Mouse (Mus musculus) left cerebral cortex, postnatal 14 days (tissue): ENCODE results near the gene Fer1l5. TPM values are rescaled to one million over a fixed set of nuclear protein-coding genes. Genes with fewer than 3 reads are reported as not detected.

ENCODE experiments used
- DNase-seq, 2 experiments: peaks; one replicate each; pipeline ENCODE4 v3.0.0; 2021 to 2022; ENCODE audit warnings: low spot score in 2 of 2, mixed read lengths in 1 of 2
- intact Hi-C: fragments of 180-260 bp; cut with DNase I; formaldehyde crosslinking; loops from one replicate; pipeline ENCODE4 v1.15.1; 2025
- total RNA-seq, 2 experiments: library from RNA; stranded (reverse); gene quantifications; 2 replicates each; pipeline ENCODE4 v1.2.3; 2021

Fer1l5 gene
- total RNA-seq, 2 experiments from 2014 or later, result not detected

DNA sequence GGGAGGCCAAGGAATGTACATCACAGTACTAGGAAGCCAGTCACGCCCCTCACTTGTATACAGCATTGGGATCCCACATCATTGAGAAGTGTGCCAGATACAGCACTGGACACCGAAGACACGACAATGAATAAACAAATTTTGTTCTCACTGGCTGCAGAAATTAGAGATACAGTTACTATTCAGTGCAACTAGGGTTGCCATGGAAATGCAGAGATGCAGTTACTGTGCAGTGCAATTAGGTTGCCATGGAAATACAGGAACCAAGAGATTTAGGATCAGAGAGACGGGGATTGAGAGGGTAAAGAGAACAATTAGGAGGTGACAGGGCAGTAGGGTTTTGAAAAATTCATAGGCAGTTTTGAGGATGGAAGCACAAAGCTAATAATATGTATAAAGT, 29.4 kb downstream of the Fer1l5 start:
- intact Hi-C loops, result no loop called here
- DNase-seq, result peak; percentile 22 to 77

DNA sequence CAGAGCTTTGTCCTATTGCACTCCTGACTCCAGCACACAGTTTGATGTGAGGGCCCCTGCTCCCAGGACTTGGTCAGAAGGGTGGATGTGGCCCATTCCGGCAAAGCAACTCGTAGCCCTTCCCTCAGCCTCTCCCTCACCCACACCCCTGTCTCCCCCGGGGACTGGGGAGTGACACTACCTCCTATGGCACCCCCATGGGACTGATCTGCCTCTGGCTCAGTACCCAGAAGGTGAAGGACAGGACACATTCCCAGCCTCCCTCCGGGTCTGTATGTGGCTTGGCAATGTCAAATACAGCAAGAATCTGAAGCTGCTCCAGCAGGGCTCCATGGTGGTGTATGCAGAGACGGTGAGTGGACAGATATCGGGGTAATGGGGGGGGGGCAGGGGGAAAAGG, 32.4 kb downstream of the Fer1l5 start:
- intact Hi-C loops, result no loop called here
- no peak for DNase-seq

DNA sequence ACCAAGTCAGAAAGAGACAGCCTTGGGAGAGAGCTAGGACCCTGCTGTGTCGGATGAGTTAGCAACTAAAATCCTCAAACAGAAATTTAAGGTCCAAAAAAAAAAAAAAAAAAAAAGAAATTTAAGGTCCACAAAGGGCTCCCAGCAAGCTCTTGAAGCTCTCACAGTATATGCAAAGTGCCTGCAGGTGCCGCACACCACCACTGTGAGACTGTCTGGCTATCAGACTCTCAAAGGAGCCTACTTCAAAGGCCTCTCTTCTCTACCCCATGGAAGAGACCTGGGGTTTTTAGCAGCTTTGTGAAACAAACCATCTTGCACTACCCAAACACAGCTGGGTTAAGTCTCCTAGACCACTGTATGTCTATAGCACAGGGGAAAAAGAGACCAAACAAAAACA, 57.4 kb downstream of the Fer1l5 start:
- intact Hi-C loops, result no loop called here

DNA sequence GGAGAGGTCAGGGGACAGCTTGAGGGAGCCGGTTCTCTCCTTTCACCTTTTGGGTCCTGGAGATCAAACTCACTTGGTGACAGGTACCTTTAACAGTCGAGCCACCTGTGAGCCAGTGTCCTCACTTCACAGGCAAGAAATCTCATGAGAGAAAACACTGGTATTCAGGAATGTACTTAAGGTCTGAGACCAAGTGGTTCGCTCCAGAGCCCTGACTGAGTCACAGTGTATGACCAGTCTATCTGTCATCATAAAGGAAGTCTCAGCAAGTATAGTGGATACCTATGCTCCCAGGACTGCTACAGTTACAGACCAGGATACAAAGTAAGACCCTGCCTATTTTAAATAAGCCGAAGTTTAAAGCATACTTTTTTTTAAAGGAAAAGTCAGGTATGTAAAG, 60.9 kb downstream of the Fer1l5 start:
- intact Hi-C loops, result no loop called here
- no peak for DNase-seq

More for the DNA sequence above, 57.4 kb downstream of the Fer1l5 start:
- DNase-seq, result no peak

DNA sequence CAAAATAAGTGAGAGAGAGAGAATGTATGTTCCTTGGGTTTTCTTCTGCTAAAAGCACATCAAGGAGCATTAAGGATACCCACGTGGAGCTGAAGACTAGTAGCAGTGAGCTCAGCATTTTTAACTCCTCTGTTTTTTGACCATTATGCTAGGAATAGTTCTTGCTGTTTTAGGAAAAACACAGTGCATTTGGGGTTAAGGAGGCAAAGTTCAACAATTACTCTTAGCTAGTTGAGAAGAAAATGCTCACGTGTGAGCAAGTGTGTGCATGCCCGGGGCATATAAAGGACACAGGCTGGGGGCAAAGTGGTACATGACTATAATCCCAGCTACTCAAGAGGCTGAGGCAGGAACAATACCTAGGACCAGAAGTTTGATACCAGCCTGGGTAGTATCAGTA, 61.5 kb downstream of the Fer1l5 start:
- no peak for DNase-seq
- intact Hi-C loops, result no loop called here

DNA sequence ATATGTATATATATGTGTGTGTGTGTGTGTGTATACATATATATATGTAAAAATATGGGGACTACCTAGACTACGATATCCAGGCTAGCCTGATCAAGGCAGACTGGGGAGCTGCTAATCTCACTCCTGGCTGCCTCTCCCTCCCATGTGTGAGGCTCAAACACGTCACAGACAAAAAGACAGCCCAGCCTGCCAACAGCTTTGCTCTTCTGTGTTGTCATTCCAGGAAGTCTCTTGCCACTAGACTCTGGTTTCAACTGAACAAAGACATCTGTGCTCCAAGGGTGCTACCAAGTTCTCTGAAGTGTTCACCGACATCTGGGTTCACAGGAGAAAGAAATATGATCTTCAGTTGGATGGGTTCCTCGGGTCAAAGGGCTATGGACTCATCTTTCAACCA, 63.0 kb downstream of the Fer1l5 start:
- intact Hi-C loops, result no loop called here
- DNase-seq, result no peak

DNA sequence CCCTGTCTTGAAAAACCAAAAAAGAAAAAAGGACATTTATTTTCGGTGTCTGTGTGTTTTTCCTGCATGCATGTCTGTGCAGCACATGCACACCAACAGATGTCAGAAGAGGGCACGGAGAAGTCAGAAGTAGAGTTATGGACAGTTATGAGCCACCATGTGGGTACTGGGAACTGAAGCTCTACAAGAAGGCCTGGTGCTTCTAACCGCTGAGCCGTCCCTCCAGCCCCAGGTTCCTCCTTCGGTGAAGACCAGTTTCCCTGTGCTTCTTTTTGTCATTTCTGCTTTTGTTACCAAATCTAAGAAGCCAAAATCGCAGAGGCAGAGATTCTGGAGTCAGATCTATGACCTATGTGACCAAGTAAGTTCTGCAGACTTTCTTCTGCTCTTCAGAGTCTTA, 64.4 kb downstream of the Fer1l5 start:
- DNase-seq, result no peak
- intact Hi-C loops, result no loop called here

DNA sequence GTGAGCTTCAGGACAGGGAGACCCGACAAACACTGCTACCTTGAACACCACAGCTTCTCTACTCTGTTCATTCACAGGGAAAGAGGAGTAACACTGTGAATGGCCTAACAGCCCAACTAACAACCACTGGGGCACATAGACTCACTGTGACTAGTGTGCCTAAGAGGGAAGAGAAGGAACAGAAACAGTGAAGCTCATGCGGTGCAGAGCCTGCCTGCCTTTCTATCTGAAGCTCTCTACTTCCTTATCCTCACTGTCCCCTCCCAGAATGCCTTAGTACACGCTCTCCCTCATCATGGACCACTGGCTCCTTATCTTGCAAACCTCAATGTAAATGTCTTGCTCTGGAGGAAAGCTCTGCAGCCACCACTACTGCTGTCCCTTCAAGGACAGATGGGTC, 65.1 kb downstream of the Fer1l5 start:
- intact Hi-C loops, result no loop called here
- no peak for DNase-seq

DNA sequence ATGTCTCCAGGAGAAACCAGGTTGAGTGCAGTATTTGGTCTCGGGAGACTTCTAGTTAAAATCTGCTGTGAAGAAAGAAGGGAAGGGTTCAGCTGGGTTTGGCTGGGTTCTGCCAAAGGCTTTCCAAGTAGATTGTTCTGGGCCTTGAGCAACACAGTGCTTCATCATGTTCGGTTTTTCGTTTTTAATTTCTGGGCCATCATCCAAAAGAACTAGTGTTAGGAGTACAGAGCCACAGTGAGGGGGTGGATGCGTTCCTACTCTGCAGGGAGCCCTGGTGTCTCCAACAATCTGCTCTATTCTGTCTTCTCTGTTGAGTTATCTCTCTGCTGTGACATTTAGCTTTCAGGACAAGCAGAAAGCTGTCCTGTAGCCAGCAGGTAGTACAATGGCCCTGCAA, 69.0 kb downstream of the Fer1l5 start:
- intact Hi-C loops, result no loop called here
- DNase-seq, result peak; percentile 54 to 88

DNA sequence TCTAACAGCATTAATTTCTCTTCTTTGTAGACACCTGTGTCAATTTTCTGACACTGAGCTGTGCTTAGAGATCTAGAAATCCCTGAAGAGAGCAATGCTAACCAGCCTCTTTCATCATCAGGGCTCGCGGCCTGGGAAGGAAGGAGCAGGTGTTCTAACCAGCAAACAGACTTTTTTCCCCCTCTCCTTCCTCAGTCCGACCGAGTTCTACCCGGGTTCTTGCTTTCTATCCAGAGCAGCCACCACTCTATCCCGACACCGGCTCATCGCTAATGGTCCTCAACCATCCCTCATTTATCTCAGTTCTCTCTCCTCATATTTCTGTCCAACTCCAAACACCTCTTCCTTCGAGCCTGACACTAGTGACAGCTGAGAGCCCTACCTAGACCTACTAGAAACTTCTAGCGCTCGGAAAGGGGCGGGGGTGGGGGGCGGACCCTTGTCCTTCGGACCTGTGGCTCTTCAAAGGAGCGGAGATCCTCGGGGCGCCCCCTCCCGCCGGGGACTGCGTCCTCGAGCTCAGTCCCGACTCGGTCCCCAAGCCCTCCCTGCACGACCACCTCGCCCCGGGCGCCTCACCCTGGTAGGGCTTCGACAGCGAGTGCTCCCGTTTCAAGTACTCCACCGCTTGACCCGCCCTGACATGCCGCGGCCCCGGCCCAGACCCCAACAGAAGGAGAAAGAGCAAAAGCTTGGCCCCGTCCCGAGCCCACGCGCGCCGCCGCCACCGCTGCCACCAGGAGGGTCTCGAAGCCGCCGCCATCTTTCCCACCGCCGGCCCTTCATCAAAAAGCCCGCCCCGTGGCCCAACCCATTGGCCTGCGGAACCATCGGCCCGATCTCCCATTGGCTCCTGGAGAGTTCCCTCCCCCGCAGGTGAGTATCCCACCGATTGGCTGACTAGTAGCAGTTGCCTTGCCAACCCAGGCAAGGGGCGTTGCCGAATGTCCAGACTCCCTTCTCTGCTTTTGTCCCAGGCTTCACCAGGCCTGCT, 72.7 kb downstream of the Fer1l5 start, which contains the start of gene Lman2l:
TSS of gene Lman2l (minus strand) at position 801 of the 994 bp plus-strand sequence.
- intact Hi-C loops, result loop anchor here (2.0 kb wide), 1 partner anchor 26 kb away; the partner anchor contains the start of gene Cnnm4
- peak; percentile 97 to 99 for DNase-seq

DNA sequence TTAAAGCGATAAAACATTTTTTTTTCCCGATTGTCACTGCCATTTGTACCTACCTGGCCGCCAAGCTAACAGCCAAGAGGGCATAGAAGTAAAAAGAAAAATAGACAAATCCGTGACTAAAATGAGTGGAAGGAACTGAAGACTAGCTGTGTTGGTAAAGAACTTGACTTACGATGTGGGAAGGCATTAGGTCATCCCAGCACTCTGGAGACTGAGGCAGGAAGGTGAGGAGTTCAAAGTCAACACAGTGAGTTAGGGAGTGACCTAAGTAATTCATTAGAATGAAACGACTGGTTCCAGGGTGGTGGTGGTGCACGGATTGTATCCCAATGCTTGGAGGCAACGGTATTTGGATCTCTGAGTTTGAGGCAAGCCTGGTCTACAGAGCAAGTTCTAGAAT, 73.4 kb downstream of the Fer1l5 start:
- intact Hi-C loops, result loop anchor here (2.0 kb wide), 1 partner anchor 25 kb away; the partner anchor contains the start of gene Cnnm4
- DNase-seq, result no peak

DNA sequence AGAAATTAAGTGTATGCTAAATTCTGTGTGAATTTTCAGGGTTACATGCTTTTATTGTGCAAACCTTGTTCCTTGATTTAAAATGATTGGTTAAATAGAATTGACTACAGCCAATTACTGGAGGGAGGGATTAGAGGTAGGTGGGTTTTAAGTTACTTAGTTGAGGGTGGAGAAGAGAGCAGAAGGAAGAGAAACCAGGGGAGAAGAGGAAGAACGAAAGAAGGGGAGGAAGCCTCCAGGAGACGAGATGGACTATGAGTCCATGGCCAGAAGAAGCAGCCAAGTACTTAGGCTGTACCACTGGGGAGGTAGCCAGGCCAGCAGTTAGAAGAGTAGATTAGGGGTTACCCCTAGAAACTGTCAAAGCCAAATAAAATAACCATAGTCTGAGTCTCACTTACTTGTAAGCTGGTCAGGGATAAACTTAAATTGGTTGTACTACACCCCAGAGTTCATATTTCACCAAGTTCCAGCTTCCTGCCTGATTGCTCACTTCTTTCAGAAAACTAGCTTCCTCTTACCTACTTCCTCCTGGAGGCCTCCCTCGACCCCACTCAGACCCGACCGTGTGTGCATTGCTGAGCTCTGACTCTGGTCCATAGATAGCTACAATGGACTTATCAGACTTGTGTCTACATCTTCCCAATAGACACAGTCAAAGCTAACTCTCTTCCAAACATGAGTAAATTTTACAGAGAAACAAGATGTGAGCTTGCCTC, 74.2 kb downstream of the Fer1l5 start:
- DNase-seq, result no peak
- intact Hi-C loops, result no loop called here

DNA sequence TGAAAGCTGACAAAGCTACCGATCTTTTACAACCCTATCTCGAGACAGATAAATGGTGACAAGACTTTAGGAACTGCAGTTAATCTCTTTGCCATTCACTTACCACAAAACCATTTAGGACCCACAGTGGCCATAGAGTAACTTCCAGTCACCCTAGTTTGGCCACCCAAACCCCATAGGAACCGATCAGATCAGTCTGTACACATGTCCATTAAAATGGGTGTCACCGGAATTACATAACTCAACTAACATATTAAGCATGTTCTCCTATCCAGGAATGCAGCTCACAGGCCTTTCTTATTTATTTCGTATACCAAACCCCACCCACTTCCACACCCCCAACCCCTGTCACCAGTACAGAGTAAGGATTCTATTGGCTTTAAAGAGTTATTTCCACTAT, 74.8 kb downstream of the Fer1l5 start:
- intact Hi-C loops, result no loop called here
- DNase-seq, result no peak

DNA sequence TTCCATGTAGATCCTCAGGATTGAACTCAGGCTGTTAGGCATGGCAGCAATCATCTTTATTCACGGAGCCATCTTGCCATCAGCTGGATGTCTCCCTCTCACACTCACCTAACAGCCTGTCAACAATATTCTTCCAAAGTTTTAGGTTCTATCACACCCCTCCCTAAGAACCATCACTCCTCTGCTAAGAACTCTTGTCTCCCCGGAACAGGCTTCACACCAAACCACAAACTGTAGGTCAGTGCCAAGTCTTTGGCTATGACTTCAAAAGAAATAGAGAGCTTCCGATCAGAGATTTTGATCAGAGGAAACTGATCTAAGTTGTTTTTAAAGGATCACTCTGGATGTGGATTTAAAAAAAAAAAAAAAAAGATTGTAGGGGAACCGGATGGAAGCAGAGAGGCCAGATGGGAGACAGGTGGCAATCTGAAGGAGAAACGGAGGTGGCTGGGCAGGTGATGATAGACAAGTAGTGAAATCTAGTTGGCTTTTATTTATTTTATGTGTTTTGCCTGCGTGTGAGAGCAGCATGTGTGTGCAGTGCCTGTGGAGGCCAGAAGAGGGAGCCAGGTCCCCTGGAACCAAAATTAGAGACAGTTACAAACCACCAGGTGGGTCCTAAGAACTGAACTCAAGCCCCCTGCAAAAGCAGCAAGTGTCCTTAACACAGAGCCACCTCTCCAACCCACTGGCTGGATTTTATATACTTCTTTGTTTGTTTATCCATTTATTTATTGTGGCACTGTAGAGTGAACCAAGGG, 82.1 kb downstream of the Fer1l5 start:
- intact Hi-C loops, result no loop called here
- no peak for DNase-seq

DNA sequence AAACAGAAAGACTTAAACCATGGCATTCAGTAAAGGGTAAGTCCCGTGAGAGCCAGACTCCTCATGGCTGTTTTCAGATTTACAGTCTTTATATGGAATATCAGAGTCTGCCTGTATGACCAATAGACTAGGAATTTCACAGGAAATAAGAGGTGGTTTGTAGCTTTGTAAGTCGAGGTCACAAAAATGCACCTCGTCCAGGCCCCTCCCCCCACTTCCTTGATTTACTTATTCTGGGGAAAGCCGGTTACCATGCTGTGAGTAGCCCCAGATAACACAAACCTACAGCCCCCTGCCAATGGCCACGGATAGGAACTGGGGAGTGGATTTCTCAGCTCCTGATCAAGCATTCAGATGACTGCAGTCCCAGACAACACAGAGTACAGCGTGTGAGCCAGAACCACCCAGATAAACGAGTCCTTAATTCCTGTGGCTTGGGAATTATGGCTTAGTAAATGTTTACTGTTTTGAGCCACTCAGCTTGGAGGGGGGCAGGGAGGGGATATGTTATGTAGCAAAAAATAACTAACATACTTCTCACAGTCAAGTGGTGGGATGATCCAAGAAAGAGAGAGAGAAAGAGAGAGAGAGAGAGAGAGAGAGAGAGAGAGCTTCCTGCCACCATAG, 85.4 kb downstream of the Fer1l5 start:
- intact Hi-C loops, result no loop called here
- DNase-seq, result no peak

DNA sequence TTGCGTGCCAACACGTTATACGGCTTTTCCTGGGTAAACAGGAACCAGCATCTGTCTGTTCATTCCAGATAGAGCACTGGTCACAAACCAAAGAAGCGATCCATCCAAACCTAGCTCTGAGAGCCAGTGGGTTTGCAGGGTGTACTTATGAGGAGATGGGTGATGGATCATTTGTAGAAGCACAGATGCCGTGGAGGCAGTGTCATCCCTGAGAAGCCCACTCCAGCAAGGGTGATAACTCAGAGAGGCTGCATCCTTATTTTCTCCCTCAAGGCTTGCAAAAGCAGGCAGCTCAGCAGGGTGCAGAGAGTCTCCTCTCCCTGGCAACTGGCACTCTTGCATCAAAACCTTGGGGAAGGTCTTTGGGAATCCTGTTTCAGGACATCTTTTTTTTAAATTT, 86.1 kb downstream of the Fer1l5 start:
- no peak for DNase-seq
- intact Hi-C loops, result no loop called here

DNA sequence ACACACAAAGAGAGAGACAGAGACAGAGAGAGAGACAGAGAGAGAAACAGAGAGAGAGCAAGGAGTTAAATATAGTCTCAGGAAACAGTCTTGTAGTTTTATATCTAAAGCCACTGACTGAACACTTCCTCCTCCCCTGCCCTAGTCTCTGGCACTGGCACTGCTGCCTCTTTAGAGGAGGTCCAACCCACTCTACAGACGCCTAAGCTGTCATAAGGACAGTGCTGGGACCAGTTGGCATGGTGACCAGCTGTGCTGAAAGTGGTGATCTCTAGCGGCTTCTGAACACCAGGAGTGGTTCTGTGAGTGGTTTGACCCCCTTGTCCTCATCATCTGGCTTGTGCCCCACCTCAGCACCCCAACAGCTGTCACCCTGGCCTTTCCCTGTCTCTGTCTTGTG, 89.7 kb downstream of the Fer1l5 start:
- DNase-seq, result no peak
- intact Hi-C loops, result no loop called here

DNA sequence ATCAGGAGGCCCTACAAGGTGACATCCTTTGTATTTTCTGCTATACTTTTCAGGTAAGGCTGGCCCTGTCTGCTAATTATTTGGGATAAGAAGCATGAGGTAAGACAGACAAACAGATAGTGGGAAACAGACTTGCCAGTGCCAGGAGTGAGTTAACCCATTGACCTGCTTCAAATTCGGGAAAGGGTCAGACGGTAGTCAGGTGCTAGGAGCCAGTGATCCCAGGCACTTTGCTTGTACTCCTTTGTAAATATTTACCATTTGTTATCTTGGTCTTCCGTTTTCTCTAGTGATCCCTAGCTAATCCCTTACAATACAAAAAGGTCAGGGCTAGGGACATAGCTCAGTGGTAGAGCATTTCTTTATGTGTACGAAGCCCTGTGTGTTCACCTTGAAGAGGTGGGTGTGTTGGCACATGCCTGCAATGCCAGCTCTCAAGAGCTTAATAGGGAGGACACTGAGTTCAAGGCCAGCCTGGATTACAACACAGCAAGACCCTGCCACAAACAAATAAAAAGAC, 93.6 kb downstream of the Fer1l5 start:
- no peak for DNase-seq
- intact Hi-C loops, result no loop called here

DNA sequence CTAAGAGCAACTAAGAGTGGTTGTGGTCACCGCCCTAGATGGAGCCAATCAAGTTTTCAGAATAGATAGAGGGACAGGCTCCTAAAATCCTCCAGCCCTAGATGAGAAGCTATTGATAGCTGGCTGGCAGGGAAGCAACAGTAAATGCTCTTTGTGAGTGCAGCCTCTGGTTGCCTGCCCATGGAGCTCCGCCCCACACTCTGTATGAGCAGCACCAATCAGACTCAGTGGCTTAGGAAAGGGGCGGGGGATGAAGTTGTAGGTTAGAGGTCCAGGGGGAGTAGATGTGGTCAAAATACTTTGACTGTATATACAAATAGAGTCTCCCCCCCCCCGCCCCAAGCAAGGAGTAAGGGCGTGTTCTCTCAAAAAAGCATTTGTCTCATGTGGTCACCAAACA, 95.4 kb downstream of the Fer1l5 start:
- intact Hi-C loops, result no loop called here
- no peak for DNase-seq
